Mouse (Mus musculus): ENCODE measurements around the gene Fbf1. TPM values are rescaled to one million over a fixed set of nuclear protein-coding genes. Genes with fewer than 3 reads are reported as not detected.
"Not testable (repeated sequence)": the region's sequence is repeated elsewhere in the genome, so short reads cannot be mapped to it uniquely, and the experiment has no call there.

Fbf1 gene
- total RNA-seq, 2 experiments from 2014 or later = 80.9 to 95.6 TPM

DNA sequence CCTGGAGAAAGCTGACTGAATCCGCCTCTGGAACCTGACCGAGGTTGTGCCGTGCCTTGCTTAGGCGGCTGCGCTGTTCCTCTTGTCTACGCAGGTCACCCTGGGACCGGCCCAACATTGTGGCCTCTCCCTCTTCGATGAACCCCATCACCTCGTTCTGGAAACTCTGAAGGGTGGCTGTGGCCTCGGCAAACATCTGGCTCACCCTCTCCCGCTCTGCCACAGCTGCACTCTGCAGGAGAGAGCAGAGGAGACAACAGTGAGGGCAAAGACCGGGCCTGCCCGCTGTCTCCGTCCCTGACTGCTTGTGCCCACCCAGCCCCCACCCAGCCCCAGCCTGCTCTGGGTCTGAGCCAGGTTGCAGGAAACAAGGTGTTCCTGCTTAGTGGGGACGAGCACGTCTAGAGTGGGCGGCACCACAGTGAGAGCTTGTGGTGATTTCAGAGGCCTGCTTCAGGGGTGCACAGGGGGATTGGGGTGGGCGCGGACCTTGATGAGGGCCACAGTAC lies 60.1 kb downstream of the Fbf1 start:
- no peak for DNase-seq

- no peak for DNase-seq
Measured at GRCm38 (mm10) chr11:116106963-116107776, 60.8 kb downstream of the Fbf1 start.

- no peak for DNase-seq
Measured at GRCm38 (mm10) chr11:116106154-116106962, 61.6 kb downstream of the Fbf1 start.

DNA sequence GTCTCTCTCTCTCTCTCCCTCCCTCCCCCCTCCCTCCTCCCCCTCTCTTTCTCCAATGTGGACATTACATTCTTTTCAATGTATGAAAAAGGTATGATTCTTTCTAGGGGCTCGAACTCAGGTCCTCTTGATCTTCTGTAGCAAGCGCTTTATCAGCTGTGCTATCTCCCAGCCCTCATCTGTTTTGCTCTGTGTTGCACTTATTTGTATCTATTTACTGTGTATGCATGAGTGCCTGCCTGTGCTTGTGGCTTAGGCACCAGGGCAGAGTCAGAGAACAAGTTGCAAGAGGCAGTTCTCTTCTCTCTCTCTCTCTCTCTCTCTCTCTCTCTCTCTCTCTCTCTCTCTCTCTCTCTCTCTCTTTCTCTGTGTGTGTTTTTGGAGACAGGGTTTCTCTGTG lies 62.9 kb downstream of the Fbf1 start:
- DNase-seq = no peak

GRCm38 (mm10) chr11:116104006-116104646 lies 63.8 kb downstream of the Fbf1 start:
- DNase-seq = no peak

DNA sequence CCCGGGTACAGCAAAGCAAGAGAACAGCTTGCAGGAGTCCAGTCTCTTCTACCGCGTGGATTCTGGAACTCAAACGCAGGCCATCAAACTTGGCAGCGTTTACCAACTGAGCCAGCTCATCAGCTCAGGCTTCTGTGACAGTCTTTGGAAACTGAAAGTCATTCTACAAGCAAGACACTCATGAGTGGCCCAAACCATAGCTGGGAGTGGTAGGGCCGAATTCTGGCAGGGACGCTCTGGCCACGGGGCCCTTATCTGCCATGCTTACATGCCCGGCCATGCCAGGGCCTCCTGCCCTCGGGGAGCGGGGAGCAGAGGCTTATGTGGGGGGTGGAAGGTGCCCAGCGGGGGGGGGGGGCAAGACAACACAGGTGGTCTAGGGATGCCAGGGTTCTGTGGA lies 64.4 kb downstream of the Fbf1 start:
- no peak for DNase-seq

DNA sequence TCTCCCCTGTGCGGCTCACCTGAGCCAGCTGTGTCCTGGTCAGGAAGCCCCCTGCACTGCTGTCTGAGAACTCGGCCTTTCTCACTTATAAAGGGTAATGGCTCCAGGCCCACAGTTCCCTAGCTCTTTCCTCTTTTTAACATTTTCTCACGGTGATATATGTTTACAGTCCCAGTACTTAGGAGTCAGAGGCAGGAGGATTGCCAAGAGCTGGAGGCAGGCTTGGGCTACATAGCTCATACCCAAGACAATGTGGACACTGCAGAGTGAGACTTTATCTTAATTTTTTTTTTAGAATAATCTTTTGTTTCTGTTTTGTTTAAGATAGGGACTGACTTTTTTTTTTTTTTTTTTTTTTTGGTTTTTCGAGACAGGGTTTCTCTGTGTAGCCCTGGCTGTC lies 65.5 kb downstream of the Fbf1 start:
- no peak for DNase-seq

DNA sequence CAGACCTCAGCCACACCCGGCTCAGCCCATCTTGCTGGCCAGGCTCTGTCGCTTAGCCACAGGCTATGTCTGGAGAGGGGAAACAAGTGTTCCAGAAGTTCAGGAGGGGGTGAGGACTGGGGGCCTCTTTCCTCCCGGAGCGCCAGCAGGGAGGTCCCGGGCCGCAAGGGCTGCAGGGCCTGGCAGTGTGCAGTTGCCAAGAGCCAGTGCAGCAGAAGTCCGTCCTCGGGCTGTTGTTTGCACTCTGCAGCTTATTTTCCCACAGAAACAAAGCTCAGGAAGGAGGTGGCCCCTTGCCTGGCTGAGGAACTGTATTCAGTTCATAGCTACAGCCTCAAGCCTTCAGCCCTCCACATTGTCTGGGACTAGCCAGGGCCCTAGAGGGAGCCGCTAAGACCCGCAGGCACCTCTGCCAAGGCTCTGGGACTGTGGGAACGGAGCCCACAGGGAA lies 66.0 kb downstream of the Fbf1 start:
- no peak for DNase-seq

DNA sequence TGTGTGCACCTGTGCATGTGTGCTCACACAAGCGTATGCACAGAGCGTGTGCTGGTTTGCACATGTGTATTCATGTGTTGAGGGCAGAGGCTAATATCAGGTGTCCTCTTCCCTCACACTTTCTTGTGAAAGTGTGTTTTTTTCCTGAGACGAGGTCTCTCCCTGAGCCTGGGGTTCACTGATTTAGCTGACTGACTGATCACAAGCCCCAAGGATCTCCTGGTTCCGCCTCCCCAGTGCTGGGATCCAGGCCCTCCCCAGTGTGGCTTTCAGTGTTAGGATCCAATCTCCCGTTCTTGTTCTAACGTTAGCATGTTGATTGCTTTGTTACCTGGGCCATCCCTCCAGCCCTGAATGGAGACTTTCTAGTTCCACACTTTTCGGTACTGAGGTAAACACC lies 67.1 kb downstream of the Fbf1 start:
- no peak for DNase-seq

- DNase-seq = no peak
Measured at GRCm38 (mm10) chr11:116100385-116100784, 67.6 kb downstream of the Fbf1 start.

DNA sequence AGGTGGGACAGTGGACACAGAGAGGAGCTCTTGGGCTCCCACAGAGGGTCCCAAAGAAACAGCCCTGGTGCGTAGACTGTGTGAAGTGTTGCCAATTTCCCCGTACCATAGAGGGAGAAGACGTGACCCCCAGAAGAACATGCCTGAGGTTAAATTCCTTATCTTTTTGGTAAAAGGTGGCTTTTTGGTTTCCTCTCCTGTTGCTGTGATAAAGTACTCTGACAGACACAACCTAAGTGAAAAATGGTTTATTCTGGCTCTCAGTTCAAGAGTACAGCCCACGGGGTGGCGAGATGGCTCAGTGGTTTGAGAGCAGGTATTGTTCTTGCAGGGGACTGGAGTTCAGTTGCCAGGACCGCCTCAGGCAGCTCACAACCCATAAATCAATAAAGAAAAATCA lies 68.5 kb downstream of the Fbf1 start:
- no peak for DNase-seq

DNA sequence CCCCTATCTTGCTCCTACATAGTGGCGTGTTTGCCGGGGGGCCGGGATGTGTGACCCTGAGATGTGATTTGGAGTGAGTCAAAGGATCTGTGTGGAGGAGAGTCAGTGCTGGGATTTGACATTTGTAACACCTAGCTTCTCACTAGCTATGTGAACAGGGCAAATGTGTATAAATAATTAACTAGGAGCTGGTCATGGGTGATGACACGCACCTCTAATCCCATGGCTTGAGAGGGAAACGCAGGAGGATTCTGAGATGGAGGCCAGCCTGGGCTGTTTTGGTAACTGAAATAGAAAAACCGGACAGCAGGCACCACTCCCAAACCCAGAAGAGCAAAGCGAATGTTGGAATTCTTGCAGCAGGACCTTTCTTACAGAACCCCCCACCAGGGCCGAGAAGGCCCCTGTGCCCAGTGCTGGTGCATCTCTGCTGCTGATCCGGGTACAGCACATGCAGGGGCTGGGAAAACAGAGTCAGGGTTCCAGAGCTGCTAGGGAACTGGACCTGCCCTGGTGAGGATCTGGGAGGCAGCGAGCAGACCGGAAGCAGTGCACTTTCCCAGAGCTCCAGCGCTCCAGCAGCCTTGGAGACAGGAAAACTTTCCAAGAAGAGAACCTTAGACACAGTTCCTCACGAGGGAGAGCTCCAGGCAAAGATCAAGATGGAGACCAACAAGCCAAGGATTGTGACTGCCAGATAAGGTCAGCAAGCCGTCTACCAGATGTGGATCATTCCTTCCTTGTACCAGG lies 69.1 kb downstream of the Fbf1 start:
- DNase-seq = no peak

DNA sequence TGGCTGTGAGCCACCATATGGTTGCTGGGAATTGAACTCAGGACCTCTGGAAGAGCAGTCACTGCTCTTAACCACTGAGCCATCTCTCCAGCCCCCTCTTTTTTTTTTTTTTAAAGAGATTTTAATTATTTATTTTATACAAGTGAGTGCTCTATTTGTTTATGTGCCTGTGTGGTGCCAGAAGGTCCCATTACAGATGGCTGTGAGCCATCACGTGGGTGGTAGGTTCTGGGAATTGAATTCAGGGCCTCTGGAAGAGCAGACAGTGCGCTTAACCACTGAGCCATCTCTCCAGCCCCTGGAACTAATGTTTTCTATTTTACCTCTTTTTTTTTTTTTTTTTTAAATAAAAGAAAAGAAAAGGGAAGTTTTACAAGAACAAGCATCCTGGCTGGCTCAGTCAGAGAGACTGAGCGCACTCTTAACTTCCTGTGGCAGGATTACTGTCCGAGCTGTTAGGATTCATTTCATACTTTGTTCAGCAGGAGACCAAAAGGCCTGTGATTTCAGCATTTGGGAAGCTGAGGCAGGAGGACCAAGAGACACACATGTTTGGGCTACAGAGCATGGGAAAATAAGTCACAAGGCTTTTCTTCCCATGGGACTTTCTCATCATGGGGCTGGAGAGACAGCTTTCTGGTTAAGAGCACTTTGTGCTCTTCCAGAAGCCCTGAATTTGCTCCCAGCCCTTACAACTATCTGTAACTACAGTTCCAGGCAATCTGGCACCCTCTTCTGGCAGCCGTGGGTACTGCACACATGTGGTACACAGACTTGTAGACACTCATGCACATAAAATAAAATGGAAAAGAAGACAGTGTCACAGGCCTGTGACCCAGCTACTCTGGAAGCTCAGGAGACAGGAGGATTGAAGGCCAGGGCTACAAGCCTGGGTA lies 71.5 kb downstream of the Fbf1 start:
- no peak for DNase-seq

DNA sequence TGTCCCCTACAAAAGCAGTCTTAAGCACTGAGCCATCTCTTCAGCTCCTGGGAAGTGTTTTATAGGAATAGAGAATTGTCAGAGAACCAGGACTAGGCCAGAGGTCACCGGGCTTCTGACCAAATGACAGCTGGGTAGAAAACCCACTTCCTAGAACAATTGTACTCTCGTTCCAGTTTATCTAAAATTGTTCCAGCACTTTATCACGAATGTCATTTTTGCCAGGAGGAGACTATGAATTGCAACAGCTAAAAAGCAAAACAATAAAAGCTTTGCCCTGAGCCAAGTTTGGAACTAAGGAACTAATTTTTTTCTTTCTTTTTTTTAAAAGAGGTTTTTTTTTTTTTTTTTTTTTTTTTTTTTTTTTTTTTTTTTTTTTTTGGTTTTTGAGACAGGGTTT lies 72.4 kb downstream of the Fbf1 start:
- DNase-seq = no peak

- no peak for DNase-seq
Measured at GRCm38 (mm10) chr11:116093771-116094565, 74.0 kb downstream of the Fbf1 start.

- DNase-seq = not testable (repeated sequence)
Measured at GRCm38 (mm10) chr11:116092959-116093358, 75.0 kb downstream of the Fbf1 start.
